Mouse (Mus musculus) left cerebral cortex, adult 2 months (tissue): ENCODE results near the gene Fryl. TPM values are rescaled to one million over a fixed set of nuclear protein-coding genes. Genes with fewer than 3 reads are reported as not detected.

ENCODE experiments used
- DNase-seq, 2 experiments: peaks; one replicate each; pipeline ENCODE4 v3.0.0; 2021 to 2022; ENCODE audit warnings: low spot score in 2 of 2, mixed read lengths in 1 of 2; ENCODE audit errors: extremely low spot score in 1 of 2
- H3K27ac ChIP-seq: fragments of 200-600 bp; 2 replicates; pipeline ENCODE4 v1.8.1; 2022
- H3K4me3 ChIP-seq: fragments of 200-600 bp; 2 replicates; pipeline ENCODE4 v1.8.1; 2022
- CTCF ChIP-seq: fragments of 200-600 bp; IDR thresholded peaks from 2 replicates; pipeline ENCODE4 v1.8.1; 2022; ENCODE audit warnings: antibody characterized with exemption, mild to moderate bottlenecking, moderate library complexity
- intact Hi-C: fragments of 180-260 bp; cut with DNase I; formaldehyde crosslinking; loops from one replicate; pipeline ENCODE4 v1.15.1; 2025
- total RNA-seq, 2 experiments: library from RNA; stranded (reverse); gene quantifications; 2 replicates each; pipeline ENCODE4 v1.2.3; 2021

The Fryl gene
- total RNA-seq, 2 experiments from 2014 or later, result 62.7 to 81.6 TPM

DNA sequence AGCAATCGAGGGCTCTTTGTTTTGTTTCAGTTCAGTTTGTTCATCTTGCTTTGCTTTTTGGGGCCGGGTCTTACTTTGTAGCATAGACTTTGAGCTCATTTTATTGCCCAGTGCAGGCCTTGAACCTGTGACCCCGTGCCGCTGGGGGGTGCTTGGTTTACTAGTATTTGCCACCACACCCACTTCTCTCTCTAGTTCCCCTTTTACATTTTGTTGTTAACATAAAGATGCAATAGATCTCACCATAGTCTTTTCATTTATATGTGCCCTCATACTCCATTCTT lies 24.1 kb upstream of the Fryl start:
- intact Hi-C loops, result no loop called here
- Histone ChIP-seq H3K27ac (no peak overlapping the region; the same call in 1 of the 2 replicates), H3K4me3 (no peak overlapping the region)
- TF ChIP-seq CTCF, result no peak
- DNase-seq, result no peak

DNA sequence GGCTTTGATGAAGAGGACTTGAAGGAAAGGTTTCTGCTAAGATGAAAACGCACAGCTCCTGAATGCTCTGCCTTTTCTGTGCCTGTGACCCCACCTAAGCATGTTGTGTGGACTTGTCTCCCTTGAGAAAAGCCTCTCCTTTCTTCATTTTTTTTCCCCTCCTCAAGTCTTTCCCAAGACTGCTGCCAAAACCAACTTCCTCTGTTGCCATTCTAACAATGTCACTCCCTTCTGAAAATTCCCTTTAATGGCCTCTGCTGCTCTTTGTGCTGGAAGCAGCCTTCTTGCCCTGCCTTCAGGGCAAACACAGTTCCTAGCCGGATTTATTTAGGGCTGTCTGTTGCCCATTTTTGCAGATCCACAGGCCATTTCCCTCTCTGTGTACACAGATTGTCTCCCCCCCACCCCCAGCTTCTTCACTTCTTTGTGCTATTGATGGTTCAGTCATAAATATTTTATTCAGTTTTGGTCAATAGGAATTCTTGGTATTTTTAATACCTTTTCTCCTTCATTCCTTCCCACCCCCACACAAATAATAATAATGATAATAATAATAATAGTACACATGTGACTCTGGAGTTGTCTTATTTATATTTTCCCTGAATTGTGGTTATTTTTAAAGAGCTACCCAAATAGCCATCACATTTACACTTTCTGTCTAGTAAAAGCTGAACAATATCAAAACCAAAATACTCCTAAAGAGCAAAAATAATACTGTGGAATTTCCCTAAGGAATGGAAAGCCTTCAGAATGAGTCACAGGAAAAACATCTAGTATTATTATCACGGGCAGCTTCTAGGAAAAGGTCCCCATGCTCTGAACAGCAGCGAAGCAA lies 23.5 kb upstream of the Fryl start:
- Histone ChIP-seq H3K4me3 (no peak overlapping the region), H3K27ac (no peak overlapping the region; the same call in 1 of the 2 replicates)
- no peak for TF ChIP-seq CTCF
- no peak for DNase-seq
- intact Hi-C loops, result no loop called here

- Histone ChIP-seq H3K27ac (no peak overlapping the region), H3K4me3 (no peak overlapping the region)
- TF ChIP-seq CTCF, result no peak
- DNase-seq, result no peak
- intact Hi-C loops, result no loop called here
These were observed 22.8 kb upstream of the Fryl start for GRCm38 (mm10) chr5:73279190-73279589.

DNA sequence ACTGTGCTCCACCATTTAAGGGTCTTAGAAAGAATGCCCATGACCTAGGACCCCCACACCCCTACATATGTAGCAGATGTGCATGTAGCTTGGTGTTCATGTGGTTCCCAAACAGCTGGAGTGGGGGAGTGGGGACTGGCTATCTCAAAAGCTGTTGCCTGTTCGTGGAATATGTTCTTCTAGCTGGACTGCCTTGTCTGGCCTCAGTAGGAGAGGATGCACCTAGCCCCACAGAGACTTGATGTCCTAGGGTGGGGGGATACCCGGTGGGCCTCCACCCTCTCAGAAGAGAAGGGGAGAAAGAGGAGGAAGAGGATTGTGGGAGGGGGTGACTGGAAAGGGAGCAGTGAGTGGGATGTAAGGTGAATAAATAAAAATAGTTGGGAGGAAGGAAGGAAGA lies 18.5 kb upstream of the Fryl start:
- DNase-seq, result no peak
- TF ChIP-seq CTCF, result no peak
- intact Hi-C loops, result no loop called here
- Histone ChIP-seq H3K27ac (no peak overlapping the region), H3K4me3 (no peak overlapping the region)

GRCm38 (mm10) chr5:73273171-73273570 lies 16.8 kb upstream of the Fryl start:
- DNase-seq, result no peak
- H3K4me3 ChIP-seq, result no peak overlapping the region
- TF ChIP-seq CTCF, result no peak
- intact Hi-C loops, result no loop called here
- no peak overlapping the region for H3K27ac ChIP-seq

GRCm38 (mm10) chr5:73270612-73271011 lies 14.2 kb upstream of the Fryl start:
- Histone ChIP-seq H3K27ac (no peak overlapping the region), H3K4me3 (no peak overlapping the region)
- intact Hi-C loops, result no loop called here
- DNase-seq, result no peak
- no peak for TF ChIP-seq CTCF

- intact Hi-C loops, result no loop called here
- TF ChIP-seq CTCF, result no peak
- DNase-seq, result no peak
These were observed 12.3 kb upstream of the Fryl start for GRCm38 (mm10) chr5:73268636-73269213.

DNA sequence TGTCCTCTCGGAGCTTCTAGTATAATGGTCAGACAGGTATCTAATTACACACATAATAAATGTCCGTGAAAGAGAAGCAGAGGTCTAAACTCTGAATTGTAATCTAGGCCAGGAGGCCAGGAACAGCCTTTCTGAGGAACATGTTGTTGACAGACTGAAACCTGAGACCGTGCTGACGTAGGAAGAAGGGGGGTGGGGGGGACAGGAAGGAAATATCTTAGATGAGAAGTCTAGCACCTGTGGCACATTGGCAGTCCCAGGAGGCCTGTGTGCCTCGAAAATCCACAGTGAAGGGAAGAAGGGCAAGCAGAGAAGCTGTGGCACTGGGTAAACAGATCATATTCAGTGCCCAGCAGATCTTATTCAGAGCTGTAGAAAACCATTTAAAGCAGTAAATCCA lies 9.0 kb upstream of the Fryl start:
- Histone ChIP-seq H3K27ac (no peak overlapping the region), H3K4me3 (no peak overlapping the region)
- no peak for DNase-seq
- no peak for TF ChIP-seq CTCF
- intact Hi-C loops, result no loop called here

More at GRCm38 (mm10) chr5:73268636-73269213, 12.3 kb upstream of the Fryl start:
- no peak overlapping the region for H3K27ac ChIP-seq
- H3K4me3 ChIP-seq, result no peak overlapping the region

DNA sequence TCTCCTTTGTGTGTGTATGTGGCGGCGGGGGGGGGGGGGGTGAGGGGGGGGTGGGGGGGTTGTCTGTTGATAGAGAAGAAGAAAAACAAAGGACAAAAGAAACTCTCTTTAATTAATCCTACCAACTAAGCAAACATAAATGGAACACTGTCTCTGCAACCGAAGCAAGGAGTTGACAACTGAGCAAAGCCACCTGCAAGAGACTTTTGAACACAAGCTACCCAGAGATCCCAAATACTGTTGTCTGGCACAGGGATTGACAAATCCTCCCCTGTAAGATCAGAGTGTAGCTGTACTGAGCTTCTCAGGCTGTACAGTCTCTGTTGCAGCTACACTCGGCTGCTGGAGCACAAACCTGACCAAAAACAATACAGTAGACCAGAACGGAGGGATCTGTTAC lies 7.7 kb upstream of the Fryl start:
- no peak for TF ChIP-seq CTCF
- intact Hi-C loops, result no loop called here
- DNase-seq, result no peak
- H3K27ac ChIP-seq, result no peak overlapping the region
- H3K4me3 ChIP-seq, result no peak overlapping the region

DNA sequence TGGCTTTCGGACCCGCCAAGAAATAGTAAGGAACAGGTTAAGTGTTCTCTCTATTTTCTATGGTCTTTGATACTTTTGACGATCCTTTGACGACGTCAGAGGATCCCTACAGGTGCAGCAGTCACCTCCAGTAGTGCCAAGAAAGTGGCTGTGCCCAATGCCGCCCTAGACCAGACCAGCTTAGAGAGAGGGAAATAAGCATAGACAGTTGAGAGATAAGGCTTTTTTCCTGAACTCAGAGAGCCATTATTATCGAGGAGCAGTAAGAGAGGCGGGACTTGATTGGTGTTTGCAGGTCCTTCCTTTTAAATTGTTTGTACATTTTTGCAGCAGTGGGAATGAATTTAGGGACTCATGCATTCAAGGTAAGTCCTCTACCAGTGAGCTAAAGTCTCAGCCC lies 1.3 kb upstream of the Fryl start:
- H3K27ac ChIP-seq, result no peak overlapping the region
- TF ChIP-seq CTCF, result no peak
- no peak overlapping the region for H3K4me3 ChIP-seq
- no peak for DNase-seq
- intact Hi-C loops, result loop anchor here (5.0 kb wide), 1 partner anchor 125 kb away; no protein-coding TSS in a partner anchor

- no peak for TF ChIP-seq CTCF
- H3K27ac ChIP-seq, result no peak overlapping the region; the same call in 1 of the 2 replicates
- H3K4me3 ChIP-seq, result peak overlapping the region; percentile 41
- no peak for DNase-seq
- intact Hi-C loops, result loop anchor here (5.0 kb wide), 1 partner anchor 125 kb away; no protein-coding TSS in a partner anchor
These were observed 677 bp upstream of the Fryl start for GRCm38 (mm10) chr5:73257096-73257495.

DNA sequence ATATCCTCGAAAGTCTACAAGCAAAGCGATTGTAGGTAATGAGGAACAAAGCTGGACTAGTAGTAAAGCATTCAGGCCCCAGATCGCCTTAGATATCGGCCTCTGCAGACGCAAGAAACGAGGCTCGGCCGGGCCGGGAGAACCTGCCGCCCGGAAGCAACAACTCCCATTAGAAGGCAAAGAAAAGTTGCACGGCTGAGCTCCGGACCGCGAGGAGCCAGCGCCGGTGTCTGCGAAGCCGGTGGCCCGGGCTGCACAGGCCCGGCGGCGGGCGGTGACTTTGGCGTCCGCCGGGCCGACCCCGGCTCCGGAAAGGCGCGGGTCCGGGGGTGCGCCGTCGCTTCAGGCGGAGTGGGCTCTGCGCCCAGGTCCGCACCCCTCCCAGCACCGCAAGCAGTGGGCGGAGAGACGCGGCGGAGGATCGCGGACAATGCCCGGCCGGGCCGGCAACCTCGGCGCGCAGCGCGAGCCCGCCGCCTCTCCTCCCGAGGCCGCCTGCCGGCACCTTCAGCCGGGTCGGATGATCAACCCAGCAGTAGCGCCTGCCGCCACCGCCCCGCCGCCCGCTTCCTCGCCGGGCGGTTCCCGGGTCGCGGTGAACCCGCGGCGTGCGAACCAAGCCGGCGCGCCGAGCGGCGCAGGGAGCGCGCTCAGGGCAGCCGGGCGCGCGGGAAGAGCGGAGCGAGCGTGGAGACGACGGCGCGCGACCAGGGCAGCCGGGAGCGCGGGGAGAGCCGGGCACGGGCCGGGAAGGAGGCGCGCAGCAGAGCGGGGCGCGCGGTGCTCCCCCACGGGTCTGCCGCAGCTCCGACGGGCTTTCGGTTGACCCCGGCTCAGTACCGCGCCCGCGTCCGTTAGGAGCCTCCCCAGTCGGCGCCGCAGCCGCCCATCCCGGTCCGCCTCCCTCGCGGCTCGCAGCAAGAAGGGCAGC lies 833 bp downstream of the Fryl start:
- Histone ChIP-seq H3K27ac (peak overlapping the region; percentile 86), H3K4me3 (peak overlapping the region; percentile 96)
- peak; percentile 60 to 67 for DNase-seq
- intact Hi-C loops, result loop anchor here (1.0 to 5.0 kb wide), 4 partner anchors 33 to 125 kb away; partner anchors contain the start of gene Ociad1
- TF ChIP-seq CTCF, result no peak
